Mouse (Mus musculus): ENCODE measurements around the gene Lypd6. TPM values are rescaled to one million over a fixed set of nuclear protein-coding genes. Genes with fewer than 3 reads are reported as not detected.

Lypd6 gene
- polyA plus RNA-seq, 1 experiment from 2014 or later: 7.2 TPM

DNA sequence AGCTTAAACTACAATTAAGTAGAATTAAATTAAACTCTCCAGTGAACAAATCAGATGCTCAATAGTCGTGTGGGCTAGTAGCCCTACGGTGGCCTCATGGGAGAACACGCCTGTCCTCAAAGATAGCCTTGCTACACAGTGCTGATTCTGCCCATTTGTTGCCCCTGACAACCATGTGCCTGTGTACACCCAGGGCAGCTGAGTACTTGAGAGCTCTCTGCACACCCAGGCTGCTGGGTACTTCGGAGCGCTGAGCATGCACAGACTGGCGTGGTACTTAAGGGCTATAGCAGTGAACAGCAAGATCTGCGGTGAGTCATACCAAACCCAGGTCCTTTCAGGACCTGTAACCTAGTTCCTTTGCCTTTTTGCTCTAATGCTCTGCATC is 84.0 kb downstream of the Lypd6 start:
- H3K27ac ChIP-seq: no peak overlapping the region
- H3K4me2 ChIP-seq (replicated peaks): no peak overlapping the region
- H3K9me3 ChIP-seq (replicated peaks): no peaks in the 10 kb centered on the region
- no peak overlapping the region for H3K9ac ChIP-seq
- H3K4me1 ChIP-seq: 0 out of 2 replicates have a peak, but pooled peaks cover 4% of the 10 kb centered on the region
- H3K36me3 ChIP-seq: no peaks in the 10 kb centered on the region
- ATAC-seq (ENCODE audit: low FRiP score): peak; percentile 73; the same call in 1 of the 2 replicates
- 82% methylated on average over 7 of the region's 7 CpGs for WGBS
- no peak overlapping the region for H3K4me3 ChIP-seq
- no peaks in the 10 kb centered on the region for H3K27me3 ChIP-seq

DNA sequence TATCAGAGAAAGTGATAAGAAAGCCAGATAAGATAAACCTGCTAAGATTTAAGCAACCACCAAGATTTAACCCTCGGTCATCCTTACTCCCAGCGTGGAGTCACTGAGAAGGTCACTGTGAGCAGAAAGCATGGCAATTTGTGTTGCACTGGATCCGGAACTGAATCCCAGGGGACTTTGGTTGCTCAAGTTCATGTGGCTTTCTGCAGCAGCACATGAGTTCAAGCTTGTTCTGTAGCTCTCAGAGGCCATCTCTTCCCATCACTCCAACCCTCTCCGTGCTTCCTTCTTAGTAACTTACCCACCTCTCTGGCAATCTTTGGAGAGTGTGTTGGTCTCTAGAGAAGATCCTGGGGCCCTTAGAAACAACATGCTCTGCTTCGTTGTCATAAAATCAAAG is 84.6 kb downstream of the Lypd6 start:
- Histone ChIP-seq H3K4me3 (no peak overlapping the region), H3K27me3 (no peaks in the 10 kb centered on the region), H3K9ac (no peak overlapping the region), H3K27ac (no peak overlapping the region), H3K9me3 (replicated peaks) (no peaks in the 10 kb centered on the region), H3K4me2 (replicated peaks) (no peak overlapping the region), H3K36me3 (no peaks in the 10 kb centered on the region), H3K4me1 (0 out of 2 replicates have a peak, but pooled peaks cover 4% of the 10 kb centered on the region)
- 86% methylated on average over 5 of the region's 5 CpGs for WGBS
- no peak for ATAC-seq (ENCODE audit: low FRiP score)

DNA sequence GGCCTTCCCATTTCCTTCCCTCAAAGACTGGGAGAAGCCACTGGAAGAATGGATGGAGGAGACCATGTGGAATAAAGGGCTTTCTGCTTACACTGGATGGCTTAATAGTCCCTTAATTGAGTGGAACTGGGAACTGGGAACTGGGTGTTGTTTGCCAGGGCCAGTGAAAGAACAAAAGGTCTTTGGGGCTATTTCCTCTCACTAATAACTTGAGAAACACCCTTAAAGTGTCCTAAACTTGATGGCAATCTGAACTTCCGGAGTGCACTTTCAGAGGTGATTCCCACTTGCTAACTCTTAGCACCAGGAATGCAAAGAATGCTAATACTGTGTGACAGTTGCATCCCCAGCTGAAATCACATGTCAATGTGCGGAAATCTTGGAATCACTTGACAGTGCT is 85.2 kb downstream of the Lypd6 start:
- 0 out of 2 replicates have a peak, but pooled peaks cover 4% of the 10 kb centered on the region for H3K4me1 ChIP-seq
- H3K4me2 ChIP-seq (replicated peaks): no peak overlapping the region
- 83% methylated on average over 2 of the region's 2 CpGs for WGBS
- no peak for ATAC-seq (ENCODE audit: low FRiP score)
- no peaks in the 10 kb centered on the region for H3K36me3 ChIP-seq
- no peak overlapping the region for H3K4me3 ChIP-seq
- no peaks in the 10 kb centered on the region; the same call in 1 of the 2 replicates for H3K9me3 ChIP-seq (replicated peaks)
- H3K27me3 ChIP-seq: no peaks in the 10 kb centered on the region
- H3K9ac ChIP-seq: no peak overlapping the region
- H3K27ac ChIP-seq: no peak overlapping the region

DNA sequence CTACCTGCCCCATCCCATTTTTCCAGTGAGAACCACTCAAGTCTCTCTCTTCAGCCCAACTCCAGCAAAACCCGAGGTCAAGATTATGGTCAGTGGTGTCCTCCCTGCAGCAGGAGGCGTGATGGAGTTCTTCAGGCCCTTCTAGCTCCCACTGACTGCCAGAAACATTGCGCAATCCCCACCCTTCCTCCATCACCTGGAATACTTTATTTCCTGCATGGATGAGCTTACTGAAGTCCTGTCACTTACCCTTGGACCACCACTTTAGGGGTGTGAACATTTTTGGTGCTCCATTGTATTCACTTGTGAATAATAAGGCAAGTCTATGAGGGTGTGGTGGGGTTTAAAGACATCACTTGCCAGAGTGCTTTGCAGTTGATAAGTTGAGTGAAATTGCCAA is 85.7 kb downstream of the Lypd6 start:
- Histone ChIP-seq H3K36me3 (no peaks in the 10 kb centered on the region), H3K27ac (no peak overlapping the region), H3K4me1 (0 out of 2 replicates have a peak, but pooled peaks cover 4% of the 10 kb centered on the region), H3K9me3 (replicated peaks) (no peaks in the 10 kb centered on the region; the same call in 1 of the 2 replicates), H3K4me3 (no peak overlapping the region), H3K27me3 (no peaks in the 10 kb centered on the region), H3K9ac (no peak overlapping the region), H3K4me2 (replicated peaks) (no peak overlapping the region)
- ATAC-seq (ENCODE audit: low FRiP score): no peak
- WGBS: 91% methylated on average over 3 of the region's 3 CpGs

DNA sequence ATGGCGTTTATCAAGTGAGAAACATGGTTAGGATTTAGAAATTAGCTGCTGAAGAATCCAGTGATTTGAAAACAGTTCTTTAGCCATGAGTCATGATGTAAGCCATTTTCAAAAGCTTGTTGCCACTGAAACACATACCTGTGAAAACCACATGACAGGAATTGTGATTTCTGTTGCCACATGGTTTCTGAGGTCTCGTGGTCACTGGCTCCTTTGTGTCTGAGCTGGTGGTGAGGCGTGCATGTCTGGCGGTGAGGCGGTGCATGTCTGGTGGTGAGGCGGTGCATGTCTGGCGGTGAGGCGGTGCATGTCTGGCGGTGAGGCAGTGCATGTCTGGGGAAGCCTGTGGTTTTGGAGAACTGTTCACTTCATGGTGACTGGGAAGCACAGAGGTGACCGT is 89.8 kb downstream of the Lypd6 start:
- no peak overlapping the region for H3K4me2 ChIP-seq (replicated peaks)
- no peak overlapping the region for H3K27ac ChIP-seq
- H3K27me3 ChIP-seq: no peaks in the 10 kb centered on the region
- no peak for ATAC-seq (ENCODE audit: low FRiP score)
- 94% methylated on average over 10 of the region's 10 CpGs for WGBS
- no peaks in the 10 kb centered on the region for H3K36me3 ChIP-seq
- H3K9me3 ChIP-seq (replicated peaks): no peaks in the 10 kb centered on the region; the same call in 1 of the 2 replicates
- no peak overlapping the region for H3K4me3 ChIP-seq
- H3K9ac ChIP-seq: no peak overlapping the region
- H3K4me1 ChIP-seq: no peaks in the 10 kb centered on the region

DNA sequence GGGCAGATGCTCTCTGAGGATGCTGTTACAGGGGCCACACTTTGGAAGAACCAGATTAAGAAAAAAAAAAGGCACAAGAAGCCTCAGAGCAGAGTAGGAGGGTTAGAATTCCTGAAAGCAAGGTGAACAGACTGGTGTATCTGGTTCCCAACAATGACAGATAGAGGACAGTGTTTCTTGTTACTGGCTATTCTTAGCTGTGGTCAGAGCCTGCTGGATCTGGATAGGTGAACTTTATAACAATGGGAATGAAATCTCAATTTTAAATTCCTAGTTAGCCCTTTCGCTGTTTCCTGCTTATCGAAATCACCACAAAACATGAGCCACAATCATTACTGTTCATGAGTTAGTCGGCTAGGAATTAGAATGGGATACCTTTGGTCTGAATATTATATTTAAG is 93.8 kb downstream of the Lypd6 start:
- no peak for ATAC-seq (ENCODE audit: low FRiP score)
- peaks cover 5% of the 10 kb centered on the region; the same call in 1 of the 2 replicates for H3K4me1 ChIP-seq
- H3K9me3 ChIP-seq (replicated peaks): no peaks in the 10 kb centered on the region; the same call in 1 of the 2 replicates
- H3K27ac ChIP-seq: no peak overlapping the region
- no peak overlapping the region for H3K4me3 ChIP-seq
- no peaks in the 10 kb centered on the region for H3K27me3 ChIP-seq
- H3K9ac ChIP-seq: no peak overlapping the region
- H3K36me3 ChIP-seq: no peaks in the 10 kb centered on the region
- 93% methylated on average over 3 of the region's 3 CpGs for WGBS
- no peak overlapping the region for H3K4me2 ChIP-seq (replicated peaks)

DNA sequence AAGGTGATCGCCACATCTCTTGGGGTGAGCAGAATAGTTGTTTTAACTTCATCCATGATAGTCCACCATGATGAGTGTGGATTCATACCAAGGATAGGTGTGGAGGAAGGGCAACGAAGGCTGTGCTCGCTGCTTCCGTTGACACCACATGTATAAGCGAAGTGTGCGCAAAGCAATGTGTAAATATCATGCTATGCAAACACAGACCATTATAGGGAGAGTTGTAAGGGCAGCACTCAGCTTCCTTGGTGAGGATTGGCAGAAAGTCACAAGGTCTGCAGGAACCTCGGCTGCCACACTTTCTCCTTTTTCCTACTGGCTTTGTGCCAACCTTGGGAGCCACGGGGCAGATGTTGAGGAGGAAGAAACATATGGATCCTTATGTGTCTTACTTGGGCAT is 97.4 kb downstream of the Lypd6 start:
- 87% methylated on average over 8 of the region's 8 CpGs for WGBS
- Histone ChIP-seq H3K4me2 (replicated peaks) (no peak overlapping the region), H3K9ac (no peak overlapping the region), H3K4me3 (no peak overlapping the region), H3K36me3 (no peaks in the 10 kb centered on the region), H3K4me1 (peaks cover 8% of the 10 kb centered on the region; the same call in 1 of the 2 replicates), H3K27ac (no peak overlapping the region), H3K27me3 (no peaks in the 10 kb centered on the region), H3K9me3 (replicated peaks) (no peaks in the 10 kb centered on the region)
- no peak for ATAC-seq (ENCODE audit: low FRiP score)

DNA sequence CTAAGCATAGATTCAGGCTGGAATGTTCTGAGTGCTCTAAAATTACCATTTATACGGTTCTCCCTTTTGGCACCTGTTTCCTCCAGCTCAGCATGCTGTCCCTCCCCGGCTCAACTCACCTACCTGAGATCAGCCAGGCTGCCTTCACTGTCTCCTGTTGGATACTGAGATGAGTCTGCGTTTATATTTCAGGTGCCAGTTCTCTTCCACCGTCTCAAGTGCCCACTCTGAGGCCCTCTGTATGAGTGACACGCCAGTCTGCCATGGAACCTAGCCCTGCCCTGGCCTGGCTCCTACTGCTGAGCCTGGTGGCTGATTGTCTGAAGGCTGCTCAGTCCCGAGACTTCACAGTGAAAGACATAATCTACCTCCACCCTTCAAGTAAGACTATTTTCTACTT is 99.0 kb downstream of the Lypd6 start:
- H3K27me3 ChIP-seq: no peaks in the 10 kb centered on the region
- no peak for ATAC-seq (ENCODE audit: low FRiP score)
- no peak overlapping the region for H3K9ac ChIP-seq
- H3K4me3 ChIP-seq: no peak overlapping the region
- H3K27ac ChIP-seq: no peak overlapping the region
- H3K36me3 ChIP-seq: no peaks in the 10 kb centered on the region
- no peak overlapping the region for H3K4me2 ChIP-seq (replicated peaks)
- 64% methylated on average over 6 of the region's 6 CpGs for WGBS
- no peaks in the 10 kb centered on the region for H3K9me3 ChIP-seq (replicated peaks)
- peaks cover 8% of the 10 kb centered on the region; the same call in 1 of the 2 replicates for H3K4me1 ChIP-seq

DNA sequence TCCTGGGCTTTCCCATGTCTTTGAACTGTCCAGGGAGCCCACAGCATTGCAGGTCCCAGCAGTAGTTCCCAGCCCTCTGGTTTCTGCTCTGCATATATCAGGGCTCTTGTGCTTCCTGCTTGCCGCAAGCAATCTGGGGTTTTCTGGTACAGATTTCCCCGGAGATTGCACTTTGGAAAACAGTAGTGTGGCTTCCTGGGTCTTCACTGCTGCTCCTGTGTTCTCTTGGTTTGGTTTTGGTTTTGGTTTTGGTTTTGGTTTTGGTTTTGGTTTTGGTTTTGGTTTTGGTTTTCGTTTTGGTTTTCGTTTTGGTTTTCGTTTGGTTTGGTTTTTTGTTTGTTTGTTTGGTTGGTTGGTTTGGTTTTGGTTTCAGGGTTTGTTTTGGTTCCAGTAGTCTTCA is 99.9 kb downstream of the Lypd6 start:
- ATAC-seq (ENCODE audit: low FRiP score): no peak
- 75% methylated on average over 5 of the region's 5 CpGs for WGBS
- Histone ChIP-seq H3K27ac (no peak overlapping the region), H3K4me3 (no peak overlapping the region), H3K4me2 (replicated peaks) (no peak overlapping the region), H3K4me1 (peaks cover 8% of the 10 kb centered on the region; the same call in 1 of the 2 replicates), H3K27me3 (no peaks in the 10 kb centered on the region), H3K36me3 (no peaks in the 10 kb centered on the region), H3K9ac (no peak overlapping the region), H3K9me3 (replicated peaks) (0 out of 2 replicates have a peak, but pooled peaks cover 3% of the 10 kb centered on the region)

DNA sequence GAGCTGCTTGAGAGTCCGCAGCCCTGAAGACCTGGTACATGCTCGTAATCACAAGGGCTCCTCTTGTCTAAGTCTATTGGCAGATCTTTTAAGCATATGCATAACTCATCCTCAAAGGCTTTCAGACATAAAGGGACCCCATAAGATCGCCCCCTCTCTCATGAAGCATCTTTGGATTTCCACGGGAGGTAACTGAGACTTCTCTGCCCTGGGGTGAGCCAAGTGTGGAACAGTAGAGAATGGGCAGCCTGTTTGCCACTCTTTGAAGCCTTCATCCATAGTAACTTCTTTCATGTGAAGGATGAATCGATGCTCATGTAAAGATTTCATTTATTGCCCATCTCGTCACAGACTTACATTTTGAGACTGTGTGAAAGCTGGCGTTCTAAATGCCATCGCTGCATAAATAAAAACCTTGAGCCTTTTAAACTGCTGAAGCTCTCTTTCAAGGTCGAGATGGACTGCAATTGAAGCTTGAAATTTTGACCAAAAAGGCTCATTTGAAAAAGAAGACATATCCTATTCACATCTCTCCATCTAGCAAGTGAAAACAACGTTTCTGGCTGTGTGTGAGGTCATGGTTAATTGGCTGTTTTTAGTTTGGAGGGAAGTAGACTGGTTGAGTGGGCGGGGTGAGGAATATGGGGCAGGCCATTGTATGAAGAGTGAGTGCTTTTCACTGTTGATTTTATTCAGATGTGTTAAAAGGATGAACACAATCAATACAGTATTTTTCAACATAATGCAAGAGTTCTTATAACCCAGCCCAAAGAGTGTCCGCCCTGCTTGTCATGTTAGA is 107.7 kb downstream of the Lypd6 start:
- no peaks in the 10 kb centered on the region for H3K36me3 ChIP-seq
- H3K4me2 ChIP-seq (replicated peaks): no peak overlapping the region
- H3K27ac ChIP-seq: no peak overlapping the region
- ATAC-seq (ENCODE audit: low FRiP score): no peak
- H3K27me3 ChIP-seq: no peaks in the 10 kb centered on the region
- H3K4me1 ChIP-seq: peaks cover 8% of the 10 kb centered on the region
- H3K4me3 ChIP-seq: no peak overlapping the region
- no peak overlapping the region for H3K9ac ChIP-seq
- 75% methylated on average over 12 of the region's 12 CpGs for WGBS
- H3K9me3 ChIP-seq (replicated peaks): 0 out of 2 replicates have a peak, but pooled peaks cover 3% of the 10 kb centered on the region

DNA sequence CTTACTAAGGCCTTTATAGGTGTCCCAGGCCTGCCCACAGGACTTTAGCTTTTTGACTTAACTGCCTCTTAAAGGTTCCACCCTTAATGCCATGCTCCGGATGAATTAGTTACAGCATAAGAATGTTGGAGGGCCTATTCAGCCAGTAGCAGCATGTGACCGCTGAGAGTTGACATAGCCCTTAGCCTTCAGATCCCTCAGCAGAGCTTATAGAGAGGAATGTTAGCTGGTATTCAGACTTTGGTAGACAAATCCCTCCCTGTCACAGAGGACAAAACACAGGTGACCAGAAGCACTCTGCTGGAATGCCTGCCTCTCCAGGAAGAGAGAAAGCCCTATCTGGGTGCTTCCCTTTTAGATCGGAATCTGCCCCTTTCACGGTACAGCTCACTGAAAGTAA is 109.5 kb downstream of the Lypd6 start:
- ATAC-seq (ENCODE audit: low FRiP score): no peak
- Histone ChIP-seq H3K9me3 (replicated peaks) (no peaks in the 10 kb centered on the region), H3K4me1 (peaks cover 8% of the 10 kb centered on the region), H3K36me3 (no peaks in the 10 kb centered on the region), H3K9ac (no peak overlapping the region), H3K4me3 (no peak overlapping the region), H3K27ac (no peak overlapping the region), H3K4me2 (replicated peaks) (no peak overlapping the region), H3K27me3 (no peaks in the 10 kb centered on the region)
- 64% methylated on average over 4 of the region's 4 CpGs for WGBS

DNA sequence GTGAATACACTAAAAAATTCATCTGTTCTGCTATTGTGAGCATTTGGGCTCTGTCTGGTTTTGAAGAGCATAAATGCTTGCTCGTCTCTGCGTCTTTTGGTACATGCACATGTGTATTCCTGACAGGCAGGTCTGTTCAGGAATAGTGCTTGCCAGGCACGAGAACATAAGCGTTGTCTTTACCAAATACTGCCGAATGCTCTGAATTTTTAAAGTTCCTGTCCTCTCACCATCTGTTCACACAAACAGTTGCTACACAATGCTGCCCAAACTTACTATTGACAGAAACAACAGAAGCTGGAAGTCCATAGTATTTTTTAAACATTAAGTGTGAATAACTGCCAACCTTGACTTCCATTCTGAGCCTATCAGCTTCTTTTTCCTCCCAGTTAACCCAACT is 112.9 kb downstream of the Lypd6 start:
- Histone ChIP-seq H3K36me3 (no peaks in the 10 kb centered on the region), H3K9me3 (replicated peaks) (no peaks in the 10 kb centered on the region), H3K9ac (no peak overlapping the region), H3K4me3 (no peak overlapping the region), H3K27ac (no peak overlapping the region), H3K27me3 (no peaks in the 10 kb centered on the region), H3K4me1 (peaks cover 8% of the 10 kb centered on the region), H3K4me2 (replicated peaks) (no peak overlapping the region)
- 85% methylated on average over 5 of the region's 5 CpGs for WGBS
- no peak for ATAC-seq (ENCODE audit: low FRiP score)

DNA sequence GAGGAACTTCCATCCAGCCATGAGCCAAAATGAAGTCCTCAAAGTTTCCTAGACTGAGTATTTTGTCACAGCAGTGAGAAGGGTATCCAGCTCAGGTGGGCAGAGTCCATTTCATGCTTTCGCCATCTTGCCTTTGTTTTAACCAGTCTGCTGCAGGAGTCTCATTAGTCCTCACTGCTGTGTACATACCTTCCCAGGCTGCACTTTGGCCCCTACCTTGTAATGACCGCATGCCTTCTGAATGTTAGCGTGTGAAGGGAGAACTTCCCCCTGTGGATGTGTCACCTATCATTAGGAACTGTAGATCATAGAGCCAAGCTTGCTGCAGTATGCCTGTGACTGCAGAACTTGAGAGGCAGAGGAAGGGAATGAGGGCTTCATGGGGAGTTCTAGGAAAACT is 114.2 kb downstream of the Lypd6 start:
- Histone ChIP-seq H3K27me3 (no peaks in the 10 kb centered on the region), H3K36me3 (no peaks in the 10 kb centered on the region), H3K9ac (no peak overlapping the region), H3K4me1 (peaks cover 9% of the 10 kb centered on the region), H3K27ac (no peak overlapping the region), H3K4me2 (replicated peaks) (no peak overlapping the region), H3K9me3 (replicated peaks) (no peaks in the 10 kb centered on the region), H3K4me3 (no peak overlapping the region)
- ATAC-seq (ENCODE audit: low FRiP score): no peak
- 86% methylated on average over 3 of the region's 3 CpGs for WGBS
